Mouse (Mus musculus) spleen, adult 2 months (tissue): ENCODE measurements around the gene Fbxo41. TPM values are rescaled to one million over a fixed set of nuclear protein-coding genes. Genes with fewer than 3 reads are reported as not detected.
A peak's percentile ranks its signal among the peaks of the same experiment; 100 is the strongest.
"Not testable (repeated sequence)": the region's sequence is repeated elsewhere in the genome, so short reads cannot be mapped to it uniquely, and the experiment has no call there.

ENCODE experiments used
- DNase-seq, 2 experiments: peaks; one replicate each; pipeline versions ENCODE4 v3.0.0 to v3.0.0-alpha.2; 2012 to 2021; ENCODE audit warnings: low spot score in 2 of 2, low read depth in 1 of 2
- H3K27ac ChIP-seq: fragments of 200-500 bp; 2 replicates; pipeline ENCODE4 v1.5.1; 2012; ENCODE audit warnings: low read length, inconsistent platforms; ENCODE audit not compliant: insufficient read depth
- H3K27me3 ChIP-seq: fragments of 200-500 bp; 2 replicates; pipeline ENCODE4 v1.6.1; 2012; ENCODE audit warnings: mild to moderate bottlenecking, moderate library complexity, low read length, inconsistent platforms; ENCODE audit not compliant: control insufficient read depth, insufficient read depth
- H3K36me3 ChIP-seq: fragments of 200-500 bp; 2 replicates; pipeline ENCODE4 v1.6.1; 2012; ENCODE audit warnings: mild to moderate bottlenecking, low read length, inconsistent platforms; ENCODE audit not compliant: control insufficient read depth, insufficient read depth
- H3K4me1 ChIP-seq: fragments of 200-500 bp; 2 replicates; pipeline ENCODE4 v1.6.1; 2011; ENCODE audit warnings: inconsistent platforms; ENCODE audit not compliant: control insufficient read depth, insufficient read depth, insufficient read length
- H3K4me3 ChIP-seq: fragments of 200-500 bp; 2 replicates; pipeline ENCODE4 v1.5.1; 2011; ENCODE audit warnings: mild to moderate bottlenecking, inconsistent platforms; ENCODE audit not compliant: insufficient read depth, insufficient read length; ENCODE audit errors: extremely low read depth
- CTCF ChIP-seq: fragments of 200-500 bp; IDR thresholded peaks from 2 replicates; pipeline ENCODE4 v1.5.1; 2011; ENCODE audit warnings: mild to moderate bottlenecking, inconsistent platforms; ENCODE audit not compliant: insufficient read depth, insufficient read length, insufficient replicate concordance; ENCODE audit errors: extremely low read depth
- POLR2A ChIP-seq: fragments of 200-500 bp; IDR thresholded peaks from 2 replicates; pipeline ENCODE4 v1.6.1; 2011; ENCODE audit warnings: low read depth, low read length, inconsistent platforms
- WGBS: fragments of 180-500 bp; shearing (Covaris S2); methylation state at CpG from one replicate; pipeline ENCODE4 v1.1.7; 2018; 5-methylcytosine and 5-hydroxymethylcytosine counted together
- polyA plus RNA-seq: library from polyadenylated mRNA; depleted of rRNA; stranded (reverse); fragments of >200 nt; gene quantifications from 2 replicates; pipeline ENCODE4 v1.2.3, GENCODE M21; 2012

Fbxo41 gene
- polyA plus RNA-seq, 1 experiment: 0.04 TPM

DNA sequence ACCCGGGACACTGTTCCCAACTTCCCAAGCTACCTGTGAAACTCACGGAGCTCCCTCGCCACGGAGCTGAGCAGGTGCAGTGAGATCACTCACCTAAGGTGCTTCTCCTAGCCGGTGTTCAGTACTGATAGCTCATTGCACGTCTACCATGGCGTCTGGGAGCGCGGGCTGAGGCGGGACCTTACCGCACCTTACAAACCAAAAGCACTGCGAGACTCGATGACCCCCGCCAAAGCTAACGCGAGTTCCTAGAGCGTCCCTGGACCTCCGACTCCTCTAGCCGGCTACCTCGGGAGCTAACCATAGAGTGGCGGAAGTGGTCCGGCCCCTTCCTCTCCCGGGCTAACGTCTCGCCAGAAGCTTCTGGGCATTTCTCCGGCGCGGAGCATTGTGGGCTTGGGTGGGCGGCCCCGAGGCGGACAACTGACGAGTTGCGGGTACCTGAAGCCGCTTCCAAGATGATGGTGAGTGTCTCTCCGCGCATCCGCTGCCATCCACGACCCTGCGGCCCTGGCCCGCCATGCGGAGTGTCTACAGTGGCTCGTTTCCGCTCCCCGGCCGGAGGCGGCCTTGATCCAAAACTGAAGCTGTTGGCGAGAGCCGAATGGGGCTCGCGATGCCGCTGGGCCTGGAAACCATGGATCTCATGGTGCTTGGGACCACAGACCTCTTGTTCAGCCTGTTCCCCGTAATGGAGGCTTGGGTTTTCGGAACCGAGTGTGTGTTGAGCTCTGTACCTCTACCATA is 51.0 kb downstream of the Fbxo41 start, which contains the start of gene Pradc1:
Gene Pradc1 (minus strand): TSS at position 307 of the 747 bp plus-strand sequence.
- Histone ChIP-seq H3K27me3 (no peaks in the 10 kb centered on the region), H3K27ac (peak within 1 kb of the TSS; percentile 95), H3K4me1 (peaks cover 15% of the 10 kb centered on the region; the same call in 1 of the 2 replicates), H3K36me3 (no peaks in the 10 kb centered on the region), H3K4me3 (peak within 1 kb of the TSS; percentile 96)
- TF ChIP-seq POLR2A (peak; percentile 48), CTCF (no peak)
- WGBS: under 1% methylated on average over 54 of the region's 54 CpGs
- peak; percentile 96 to 99 for DNase-seq

DNA sequence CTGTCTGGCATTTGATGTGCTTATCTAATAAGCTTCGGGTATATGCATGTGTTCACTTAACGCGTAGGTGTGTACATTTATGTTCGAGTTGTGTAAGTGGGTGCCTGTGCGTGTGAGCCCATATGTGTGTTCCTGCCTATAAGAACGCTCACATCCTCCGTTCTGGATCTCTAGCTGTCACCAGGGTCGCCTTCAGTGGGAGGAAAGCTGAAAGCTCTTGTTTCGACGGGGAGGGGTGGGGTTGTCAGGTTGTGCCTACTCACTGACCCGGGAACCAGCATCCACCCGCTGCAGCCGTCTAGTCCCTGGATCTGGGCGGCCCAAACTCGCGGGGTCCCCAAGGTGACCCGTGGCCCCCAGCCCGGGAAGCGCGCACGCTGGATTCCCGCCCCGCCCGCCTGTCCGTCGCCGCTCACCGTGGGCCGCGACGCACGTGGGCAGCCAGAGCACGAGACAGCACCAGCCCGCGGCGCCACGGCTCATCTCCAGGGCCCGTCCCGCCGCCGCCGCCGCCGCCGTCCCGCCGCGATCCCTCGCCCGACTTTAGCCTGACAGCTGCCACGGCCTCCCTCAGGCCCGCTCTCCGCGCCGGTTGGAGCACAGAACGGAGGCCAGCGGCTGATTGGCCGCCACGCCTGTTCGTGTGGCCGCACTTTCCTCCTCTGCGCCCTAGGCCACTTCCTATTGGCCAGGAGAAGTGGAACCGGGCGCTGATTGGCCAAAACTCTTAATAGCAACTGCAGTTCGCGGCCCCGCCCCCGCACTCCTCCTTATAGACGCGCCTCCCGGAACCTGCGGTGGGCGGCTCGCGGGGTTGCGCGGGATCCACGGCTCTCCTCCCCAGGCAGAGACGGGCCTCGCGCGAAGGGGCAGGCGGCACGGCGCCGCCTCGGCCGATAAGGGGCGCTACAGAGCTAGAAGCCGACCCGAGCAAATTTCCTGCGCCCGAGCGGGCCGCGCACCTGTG is 51.8 kb downstream of the Fbxo41 start, which contains the start of gene Cct7:
Gene Cct7 (plus strand): TSS at position 818 of the 967 bp plus-strand sequence.
- Histone ChIP-seq H3K4me3 (peak within 1 kb of the TSS; percentile 96), H3K4me1 (peaks cover 15% of the 10 kb centered on the region; the same call in 1 of the 2 replicates), H3K27me3 (no peaks in the 10 kb centered on the region), H3K27ac (peak within 1 kb of the TSS; percentile 95), H3K36me3 (peaks cover 2% of the 10 kb centered on the region; the same call in 1 of the 2 replicates)
- WGBS: 2% methylated on average over 96 of the region's 96 CpGs
- DNase-seq: peak; percentile 97 to 98
- TF ChIP-seq CTCF (peak; percentile 25; the same call in 1 of the 2 replicates), POLR2A (peak; percentile 79)

DNA sequence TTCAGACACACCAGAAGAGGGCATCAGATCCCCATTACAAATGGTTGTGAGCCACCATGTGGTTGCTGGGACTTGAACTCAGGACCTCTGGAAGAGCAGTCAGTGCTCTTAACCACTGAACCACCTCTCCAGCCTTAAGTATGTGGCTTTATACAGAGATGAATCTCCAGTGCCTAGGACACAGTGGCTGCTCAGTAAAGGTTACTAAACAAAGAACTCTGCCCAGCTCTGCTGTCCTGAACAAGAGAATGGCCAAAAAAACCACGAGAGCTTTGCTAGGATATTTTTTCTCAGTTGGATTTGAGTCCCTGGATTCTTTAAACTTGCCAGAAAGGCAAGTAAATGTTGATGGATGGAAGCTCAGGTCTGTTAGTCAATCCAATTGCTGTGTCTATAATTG is 52.7 kb downstream of the Fbxo41 start:
- 73% methylated on average over 1 of the region's 1 CpGs for WGBS
- H3K27ac ChIP-seq, H3K4me3 ChIP-seq, H3K27me3 ChIP-seq, DNase-seq, H3K36me3 ChIP-seq: not testable (repeated sequence)
- peaks cover 15% of the 10 kb centered on the region; the same call in 1 of the 2 replicates for H3K4me1 ChIP-seq

DNA sequence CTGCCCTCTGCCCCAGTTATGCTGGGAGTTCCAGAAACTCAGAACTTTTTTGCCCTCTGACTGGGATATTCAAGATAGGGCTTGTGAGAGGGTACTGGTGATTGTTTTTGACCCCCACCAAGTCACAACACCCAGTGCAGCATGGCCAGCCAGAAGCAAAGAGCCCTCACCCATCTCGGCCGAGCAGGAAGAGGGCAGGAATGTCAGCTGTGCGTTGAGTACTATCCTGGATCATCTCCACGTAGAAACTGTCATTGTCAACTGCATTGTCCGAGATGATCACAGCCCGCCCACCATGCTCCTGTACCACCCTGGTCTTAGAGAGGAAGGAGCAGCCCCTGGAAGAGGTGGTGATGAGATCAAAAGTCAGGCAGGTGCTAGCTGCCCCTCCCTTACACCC is 55.4 kb downstream of the Fbxo41 start:
- Histone ChIP-seq H3K4me3 (no peak overlapping the region), H3K36me3 (peaks cover 13% of the 10 kb centered on the region), H3K4me1 (peaks cover 3% of the 10 kb centered on the region; the same call in 1 of the 2 replicates), H3K27ac (no peak overlapping the region), H3K27me3 (no peaks in the 10 kb centered on the region)
- 96% methylated on average over 6 of the region's 6 CpGs for WGBS
- no peak for DNase-seq
- no peak for TF ChIP-seq POLR2A
- TF ChIP-seq CTCF: no peak

GRCm38 (mm10) chr6:85445286-85445685 is 57.5 kb downstream of the Fbxo41 start:
- WGBS: 91% methylated on average over 5 of the region's 5 CpGs
- Histone ChIP-seq H3K4me1 (no peaks in the 10 kb centered on the region), H3K36me3 (peaks cover 17% of the 10 kb centered on the region), H3K27ac (no peak overlapping the region), H3K4me3 (no peak overlapping the region), H3K27me3 (no peaks in the 10 kb centered on the region)
- no peak for DNase-seq
- no peak for TF ChIP-seq POLR2A
- TF ChIP-seq CTCF: no peak

DNA sequence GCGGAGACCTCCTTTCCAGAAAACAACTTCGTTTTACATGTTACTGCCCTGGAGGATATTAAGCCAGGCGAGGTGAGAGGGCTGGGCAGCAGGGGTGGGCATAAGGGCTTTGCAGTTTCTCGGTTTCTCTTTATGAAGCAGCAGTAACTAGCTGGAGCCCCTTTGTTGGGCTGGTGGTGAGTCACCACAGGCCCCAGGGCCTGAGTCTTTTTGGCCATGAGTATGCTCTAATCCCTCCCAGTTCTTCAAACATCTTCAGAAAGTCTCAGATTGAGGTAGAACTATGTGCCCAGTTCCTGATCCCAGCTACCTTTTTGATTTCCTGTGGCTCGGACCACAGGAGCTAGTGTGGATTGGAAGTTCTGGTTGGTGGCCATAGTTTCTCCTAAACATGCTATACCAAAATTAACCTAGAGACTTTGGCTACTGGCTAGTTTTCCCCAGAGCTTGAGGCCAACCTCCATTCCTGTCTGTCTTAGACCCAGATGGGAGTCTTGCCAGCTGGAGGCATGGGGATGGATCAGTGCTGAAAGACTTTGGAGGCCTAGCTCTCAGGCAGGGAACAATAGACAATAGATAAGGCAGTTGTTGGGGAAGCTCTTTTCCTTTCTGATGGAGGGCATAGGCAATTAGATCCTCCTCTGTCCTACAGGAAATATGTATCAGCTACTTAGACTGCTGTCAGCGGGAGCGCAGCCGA is 58.4 kb downstream of the Fbxo41 start:
- TF ChIP-seq POLR2A (no peak), CTCF (no peak)
- H3K36me3 ChIP-seq: peaks cover 22% of the 10 kb centered on the region
- no peaks in the 10 kb centered on the region for H3K27me3 ChIP-seq
- no peak overlapping the region for H3K27ac ChIP-seq
- no peaks in the 10 kb centered on the region for H3K4me1 ChIP-seq
- WGBS: 91% methylated on average over 8 of the region's 8 CpGs
- DNase-seq: no peak
- H3K4me3 ChIP-seq: no peak overlapping the region
